Mouse (Mus musculus): ENCODE measurements around the gene Arrdc2. TPM values are rescaled to one million over a fixed set of nuclear protein-coding genes. Genes with fewer than 3 reads are reported as not detected.

Gene Arrdc2
- total RNA-seq, 2 experiments from 2014 or later = 15.0 to 18.1 TPM

- ATAC-seq (replicated peaks; ENCODE audit: low FRiP score, poor library complexity, severe bottlenecking) = no peak
These were observed 44.1 kb downstream of the Arrdc2 start for GRCm38 (mm10) chr8:70795370-70795769.

- no peak for ATAC-seq (replicated peaks; ENCODE audit: low FRiP score, poor library complexity, severe bottlenecking)
These were observed 45.3 kb downstream of the Arrdc2 start for GRCm38 (mm10) chr8:70794215-70794614.

GRCm38 (mm10) chr8:70792700-70793099, 46.8 kb downstream of the Arrdc2 start:
- ATAC-seq (replicated peaks; ENCODE audit: low FRiP score, poor library complexity, severe bottlenecking) = peak; percentile 6; the same call in 1 of the 2 replicates

GRCm38 (mm10) chr8:70791975-70792691, 47.4 kb downstream of the Arrdc2 start:
- peak; percentile 50 for ATAC-seq (replicated peaks; ENCODE audit: low FRiP score, poor library complexity, severe bottlenecking)

GRCm38 (mm10) chr8:70791294-70791701, 48.2 kb downstream of the Arrdc2 start:
- 0 out of 2 replicates have a peak, but pooled peaks have one; percentile 18 for ATAC-seq (replicated peaks; ENCODE audit: low FRiP score, poor library complexity, severe bottlenecking)

GRCm38 (mm10) chr8:70790846-70791245, 48.7 kb downstream of the Arrdc2 start:
- ATAC-seq (replicated peaks; ENCODE audit: low FRiP score, poor library complexity, severe bottlenecking) = no peak

- ATAC-seq (replicated peaks; ENCODE audit: low FRiP score, poor library complexity, severe bottlenecking) = no peak
These were observed 50.5 kb downstream of the Arrdc2 start for GRCm38 (mm10) chr8:70789046-70789445.

GRCm38 (mm10) chr8:70787941-70788667, 51.4 kb downstream of the Arrdc2 start:
- ATAC-seq (replicated peaks; ENCODE audit: low FRiP score, poor library complexity, severe bottlenecking) = no peak

GRCm38 (mm10) chr8:70787051-70787445, 52.5 kb downstream of the Arrdc2 start:
- no peak for ATAC-seq (replicated peaks; ENCODE audit: low FRiP score, poor library complexity, severe bottlenecking)

- no peak for ATAC-seq (replicated peaks; ENCODE audit: low FRiP score, poor library complexity, severe bottlenecking)
These were observed 53.0 kb downstream of the Arrdc2 start for GRCm38 (mm10) chr8:70786291-70787050.

Other genes with a start within 250 kb of the Arrdc2 start
- gene Isyna1, start 245.3 kb downstream of the Arrdc2 start, total RNA-seq (2015; ENCODE audit: low replicate concordance) = 3.8 and 6.1 TPM in 2 replicates
- 1.4 and 7.7 TPM in 2 replicates for gene Isyna1, start 245.3 kb downstream of the Arrdc2 start, total RNA-seq (2017; ENCODE audit: low replicate concordance)
- 6.3 and 10.9 TPM in 2 replicates for gene Ssbp4, start 230.8 kb downstream of the Arrdc2 start, total RNA-seq (2015; ENCODE audit: low replicate concordance)
- gene Ssbp4, start 230.8 kb downstream of the Arrdc2 start, total RNA-seq (2017; ENCODE audit: low replicate concordance) = 6.3 and 13.8 TPM in 2 replicates
- 5.4 and 9.0 TPM in 2 replicates for gene Lrrc25, start 223.6 kb downstream of the Arrdc2 start, total RNA-seq (2015; ENCODE audit: low replicate concordance)
- 0.98 and 2.3 TPM in 2 replicates for gene Lrrc25, start 223.6 kb downstream of the Arrdc2 start, total RNA-seq (2017; ENCODE audit: low replicate concordance)
- not detected in 2 replicates for gene Gdf15, start 207.3 kb downstream of the Arrdc2 start, total RNA-seq (2015; ENCODE audit: low replicate concordance)
- 0.60 TPM in 1 of 2 replicates, not detected in the other for gene Gdf15, start 207.3 kb downstream of the Arrdc2 start, total RNA-seq (2017; ENCODE audit: low replicate concordance)
- gene Pgpep1, start 179.3 kb downstream of the Arrdc2 start, total RNA-seq (2015; ENCODE audit: low replicate concordance) = 1.2 and 5.9 TPM in 2 replicates
- 0.28 and 1.4 TPM in 2 replicates for gene Pgpep1, start 179.3 kb downstream of the Arrdc2 start, total RNA-seq (2017; ENCODE audit: low replicate concordance)
- 41.1 and 51.6 TPM in 2 replicates for gene Lsm4, start 166.5 kb downstream of the Arrdc2 start, total RNA-seq (2015; ENCODE audit: low replicate concordance)
- gene Lsm4, start 166.5 kb downstream of the Arrdc2 start, total RNA-seq (2017; ENCODE audit: low replicate concordance) = 20.9 and 26.2 TPM in 2 replicates
- 29.2 and 53.9 TPM in 2 replicates for gene Jund, start 140.8 kb downstream of the Arrdc2 start, total RNA-seq (2015; ENCODE audit: low replicate concordance)
- 52.2 and 61.9 TPM in 2 replicates for gene Jund, start 140.8 kb downstream of the Arrdc2 start, total RNA-seq (2017; ENCODE audit: low replicate concordance)
- gene Iqcn, start 136.3 kb downstream of the Arrdc2 start, total RNA-seq (2015; ENCODE audit: low replicate concordance) = not detected in 2 replicates
- gene Iqcn, start 136.3 kb downstream of the Arrdc2 start, total RNA-seq (2017; ENCODE audit: low replicate concordance) = not detected in 2 replicates
- gene Gm3336, start 121.2 kb downstream of the Arrdc2 start, total RNA-seq (2015; ENCODE audit: low replicate concordance) = not detected in 2 replicates
- gene Gm3336, start 121.2 kb downstream of the Arrdc2 start, total RNA-seq (2017; ENCODE audit: low replicate concordance) = not detected in 2 replicates
- gene Pde4c, start 116.0 kb downstream of the Arrdc2 start, total RNA-seq (2015; ENCODE audit: low replicate concordance) = not detected in 2 replicates
- gene Pde4c, start 116.0 kb downstream of the Arrdc2 start, total RNA-seq (2017; ENCODE audit: low replicate concordance) = not detected in 2 replicates
- not detected in 2 replicates for gene Rab3a, start 85.0 kb downstream of the Arrdc2 start, total RNA-seq (2015; ENCODE audit: low replicate concordance)
- 1.5 TPM in 1 of 2 replicates, not detected in the other for gene Rab3a, start 85.0 kb downstream of the Arrdc2 start, total RNA-seq (2017; ENCODE audit: low replicate concordance)
- gene Mpv17l2, start 78.8 kb downstream of the Arrdc2 start, total RNA-seq (2015; ENCODE audit: low replicate concordance) = 8.2 and 9.6 TPM in 2 replicates
- 3.8 and 6.4 TPM in 2 replicates for gene Mpv17l2, start 78.8 kb downstream of the Arrdc2 start, total RNA-seq (2017; ENCODE audit: low replicate concordance)
- gene Pik3r2, start 63.0 kb downstream of the Arrdc2 start, total RNA-seq (2015; ENCODE audit: low replicate concordance) = 4.8 and 12.1 TPM in 2 replicates
- gene Pik3r2, start 63.0 kb downstream of the Arrdc2 start, total RNA-seq (2017; ENCODE audit: low replicate concordance) = 5.9 and 6.3 TPM in 2 replicates
- gene Mast3, start 34.7 kb downstream of the Arrdc2 start, total RNA-seq (2015; ENCODE audit: low replicate concordance) = 21.7 and 29.2 TPM in 2 replicates
- 3.9 and 5.4 TPM in 2 replicates for gene Mast3, start 34.7 kb downstream of the Arrdc2 start, total RNA-seq (2017; ENCODE audit: low replicate concordance)
- gene Il12rb1, start 31.3 kb downstream of the Arrdc2 start, total RNA-seq (2015; ENCODE audit: low replicate concordance) = not detected in 2 replicates
- gene Il12rb1, start 31.3 kb downstream of the Arrdc2 start, total RNA-seq (2017; ENCODE audit: low replicate concordance) = 0.14 and 0.51 TPM in 2 replicates
- gene Kcnn1, start 23.5 kb upstream of the Arrdc2 start, total RNA-seq (2015; ENCODE audit: low replicate concordance) = not detected in 2 replicates
- not detected in 2 replicates for gene Kcnn1, start 23.5 kb upstream of the Arrdc2 start, total RNA-seq (2017; ENCODE audit: low replicate concordance)
- 12.3 and 14.2 TPM in 2 replicates for gene Ccdc124, start 34.2 kb upstream of the Arrdc2 start, total RNA-seq (2015; ENCODE audit: low replicate concordance)
- gene Ccdc124, start 34.2 kb upstream of the Arrdc2 start, total RNA-seq (2017; ENCODE audit: low replicate concordance) = 11.7 and 13.4 TPM in 2 replicates
- gene Slc5a5, start 53.0 kb upstream of the Arrdc2 start, total RNA-seq (2015; ENCODE audit: low replicate concordance) = not detected in 2 replicates
- 0.17 TPM in 1 of 2 replicates, not detected in the other for gene Slc5a5, start 53.0 kb upstream of the Arrdc2 start, total RNA-seq (2017; ENCODE audit: low replicate concordance)
- 1,597 and 1,896 TPM in 2 replicates for gene Rpl18a, start 57.7 kb upstream of the Arrdc2 start, total RNA-seq (2015; ENCODE audit: low replicate concordance)
- gene Rpl18a, start 57.7 kb upstream of the Arrdc2 start, total RNA-seq (2017; ENCODE audit: low replicate concordance) = 369 and 492 TPM in 2 replicates
- 2.3 and 4.0 TPM in 2 replicates for gene Map1s, start 66.2 kb upstream of the Arrdc2 start, total RNA-seq (2015; ENCODE audit: low replicate concordance)
- gene Map1s, start 66.2 kb upstream of the Arrdc2 start, total RNA-seq (2017; ENCODE audit: low replicate concordance) = 2.2 and 3.1 TPM in 2 replicates

Data from erythroblast, adult 5-6 weeks (primary cell).